ENCODE assay signal across 25 mouse cellular contexts in genomic region chr10:9594666-9595065, GRCm38 (mm10).
"Had no signal": no experiment of that assay in that cellular context is flagged by ENCODE, and none has a peak within 500 bp of the region (broad histone marks: within the 10 kb centered on the region; RNA-seq: fewer than 3 reads in every experiment).

No protein-coding gene starts in this region.

- H3K4me2 ChIP-seq: embryonic facial prominence, embryonic 12.5 days; embryonic facial prominence, embryonic 13.5 days; embryonic facial prominence, embryonic 15.5 days; forebrain, embryonic 12.5 days; forebrain, embryonic 13.5 days; forebrain, embryonic 15.5 days had no signal

- H3K36me3 ChIP-seq: embryonic facial prominence, embryonic 10.5 days; embryonic facial prominence, embryonic 12.5 days; embryonic facial prominence, embryonic 13.5 days; embryonic facial prominence, embryonic 15.5 days; forebrain, embryonic 10.5 days; forebrain, embryonic 12.5 days; forebrain, embryonic 15.5 days; heart, embryonic 10.5 days had no signal

- DNase-seq: cerebellum, adult 9-11 months; cerebellum, postnatal 10 days; cerebellum, postnatal 14 days; cerebellum, postnatal 25 days; cerebellum, postnatal 36 days; embryo, embryonic 11 days; forebrain, postnatal 0 days; gastrocnemius, adult 2 months; gastrocnemius, postnatal 10 days; gastrocnemius, postnatal 14 days; gastrocnemius, postnatal 25 days; gastrocnemius, postnatal 36 days; heart, adult 11 months; heart, adult 18-20 months; heart, adult 2 months had no signal

- H3K4me1 ChIP-seq: embryonic facial prominence, embryonic 12.5 days; embryonic facial prominence, embryonic 15.5 days; forebrain, embryonic 13.5 days; forebrain, embryonic 15.5 days; heart, embryonic 10.5 days had no signal

- H3K27ac ChIP-seq: embryonic facial prominence, embryonic 10.5 days; embryonic facial prominence, embryonic 12.5 days; embryonic facial prominence, embryonic 13.5 days; embryonic facial prominence, embryonic 15.5 days; forebrain, embryonic 10.5 days; forebrain, embryonic 12.5 days; forebrain, embryonic 13.5 days; forebrain, embryonic 15.5 days; gastrocnemius, adult 2 months; heart, adult 2 months; heart, embryonic 10.5 days had no signal

- H3K27me3 ChIP-seq: embryonic facial prominence, embryonic 12.5 days; embryonic facial prominence, embryonic 13.5 days; embryonic facial prominence, embryonic 15.5 days; forebrain, embryonic 12.5 days; forebrain, embryonic 13.5 days; forebrain, embryonic 15.5 days had no signal

- H3K9ac ChIP-seq: embryonic facial prominence, embryonic 12.5 days; embryonic facial prominence, embryonic 13.5 days; embryonic facial prominence, embryonic 15.5 days; forebrain, embryonic 12.5 days; forebrain, embryonic 13.5 days; forebrain, embryonic 15.5 days; forebrain, postnatal 0 days had no signal

- H3K4me3 ChIP-seq: embryonic facial prominence, embryonic 10.5 days; embryonic facial prominence, embryonic 12.5 days; embryonic facial prominence, embryonic 13.5 days; embryonic facial prominence, embryonic 15.5 days; erythroblast, embryonic 14.5 days; forebrain, embryonic 10.5 days; forebrain, embryonic 12.5 days; forebrain, embryonic 13.5 days; forebrain, embryonic 15.5 days; gastrocnemius, adult 2 months; heart, adult 2 months; heart, embryonic 10.5 days had no signal

- H3K9me3 ChIP-seq: embryonic facial prominence, embryonic 10.5 days; embryonic facial prominence, embryonic 12.5 days; embryonic facial prominence, embryonic 13.5 days; embryonic facial prominence, embryonic 15.5 days; forebrain, embryonic 10.5 days; forebrain, embryonic 12.5 days; forebrain, embryonic 13.5 days; forebrain, embryonic 15.5 days; heart, embryonic 10.5 days had no signal
